Mouse (Mus musculus) limb, embryonic 11.5 days (tissue): Measurements from ENCODE around the gene Eng. TPM values are rescaled to one million over a fixed set of nuclear protein-coding genes. Genes with fewer than 3 reads are reported as not detected.

Experiments
- ATAC-seq: fragments of 200-750 bp; cut with Nextera tagmentation; 2 replicates; pipeline ENCODE4 v1.8.0; 2017; ENCODE audit warnings: low read depth; ENCODE audit not compliant: insufficient number of reproducible peaks, low FRiP score, low TSS enrichment
- DNase-seq: peaks from one replicate; pipeline ENCODE4 v3.0.0-alpha.2; 2015; ENCODE audit warnings: low spot score
- H3K27ac ChIP-seq: fragments of 300-500 bp; sonication (generic); replicated peaks from 2 replicates; pipeline ENCODE4 v1.5.1; 2014; ENCODE audit warnings: low read depth, mild to moderate bottlenecking, low read length
- H3K27me3 ChIP-seq: fragments of 300-500 bp; sonication (generic); 2 replicates; pipeline ENCODE4 v1.6.1; 2014; ENCODE audit warnings: mild to moderate bottlenecking, low read length, mixed read lengths; ENCODE audit not compliant: control insufficient read depth, insufficient read depth
- H3K36me3 ChIP-seq: fragments of 300-500 bp; sonication (generic); 2 replicates; pipeline ENCODE4 v1.6.1; 2014; ENCODE audit warnings: mild to moderate bottlenecking, low read length, moderate library complexity, mixed read lengths; ENCODE audit not compliant: control insufficient read depth, insufficient read depth
- H3K4me1 ChIP-seq: fragments of 300-500 bp; sonication (generic); 2 replicates; pipeline ENCODE4 v1.6.1; 2014; ENCODE audit warnings: low read length, mixed read lengths; ENCODE audit not compliant: control insufficient read depth, insufficient read depth
- H3K4me2 ChIP-seq: fragments of 300-500 bp; sonication (generic); 2 replicates; pipeline ENCODE4 v1.6.1; 2014; ENCODE audit warnings: low read depth, mild to moderate bottlenecking, moderate library complexity; ENCODE audit not compliant: severe bottlenecking
- H3K4me3 ChIP-seq: fragments of 300-500 bp; sonication (generic); 2 replicates; pipeline ENCODE4 v1.5.1; 2014; ENCODE audit warnings: low read depth, low read length
- H3K9ac ChIP-seq: fragments of 300-500 bp; sonication (generic); 2 replicates; pipeline ENCODE4 v1.6.1; 2014; ENCODE audit warnings: mild to moderate bottlenecking, low read length
- H3K9me3 ChIP-seq: fragments of 300-500 bp; sonication (generic); 2 replicates; pipeline ENCODE4 v1.6.1; 2016; ENCODE audit warnings: low read length; ENCODE audit not compliant: control insufficient read depth
- WGBS: fragments of 180-500 bp; shearing (Covaris S2); extraction: QIAGEN DNeasy Blood & Tissue Kit; methylation state at CpG from one replicate; pipeline ENCODE4 v1.1.7; 2014; 5-methylcytosine and 5-hydroxymethylcytosine counted together
- polyA plus RNA-seq: library from polyadenylated mRNA; unstranded; fragments of >200 nt; fragmentation: Nextera tagmentation; extraction: Ambion mirVana; gene quantifications from 2 replicates; pipeline ENCODE4 v1.2.1, GENCODE M21; 2014

The Eng gene
- polyA plus RNA-seq, 1 experiment from 2014 or later, result 19.3 TPM

DNA sequence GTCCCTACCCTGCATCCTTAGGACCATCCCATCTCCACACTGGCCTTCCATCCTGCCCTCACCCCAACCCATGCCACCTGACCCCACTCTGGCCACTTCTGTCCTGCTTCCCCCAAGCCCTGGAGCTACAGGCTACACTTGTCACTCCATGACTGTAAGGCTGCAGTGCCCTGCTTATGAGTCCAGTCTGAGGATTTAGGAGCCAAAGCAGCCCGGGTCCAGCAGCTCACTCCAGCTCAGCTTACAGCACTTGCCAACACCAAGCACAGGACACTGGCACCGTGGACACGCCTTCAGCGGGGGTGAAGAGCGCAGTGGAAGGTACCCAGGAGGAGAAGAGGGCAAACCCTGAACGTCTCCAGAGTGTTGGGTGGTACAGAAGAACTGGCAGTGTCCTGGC is 60.6 kb downstream of the Eng start:
- peaks cover 7% of the 10 kb centered on the region; the same call in 1 of the 2 replicates for H3K4me1 ChIP-seq
- WGBS, result 93% methylated on average over 6 of the region's 6 CpGs
- H3K4me3 ChIP-seq, result no peak overlapping the region
- no peak overlapping the region for H3K4me2 ChIP-seq
- H3K9ac ChIP-seq, result no peak overlapping the region
- peaks cover 41% of the 10 kb centered on the region for H3K36me3 ChIP-seq
- no peaks in the 10 kb centered on the region for H3K27me3 ChIP-seq
- no peak overlapping the region for H3K27ac ChIP-seq
- H3K9me3 ChIP-seq, result no peaks in the 10 kb centered on the region
- ATAC-seq (no peak), DNase-seq (no peak)

DNA sequence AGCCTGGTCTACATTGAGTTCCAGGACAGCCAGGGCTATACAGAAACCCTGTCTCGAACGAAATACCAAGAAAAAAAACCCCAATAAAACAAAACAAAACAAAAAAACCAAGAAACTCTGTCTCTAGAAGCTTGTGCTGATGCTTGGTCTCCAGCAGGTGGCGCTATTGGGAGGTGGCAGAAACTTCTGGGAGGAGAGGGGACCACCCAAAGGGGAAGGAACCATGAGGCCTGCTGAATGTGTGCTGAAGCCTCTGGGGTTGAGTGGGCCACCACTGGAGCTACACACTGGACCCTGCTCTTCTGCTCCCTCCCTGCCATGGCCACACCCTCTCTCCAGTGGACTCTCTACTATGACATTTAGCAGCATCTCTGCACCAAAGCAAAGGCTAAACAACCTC is 62.2 kb downstream of the Eng start:
- peak; percentile 85 for DNase-seq
- no peaks in the 10 kb centered on the region for H3K27me3 ChIP-seq
- peaks cover 7% of the 10 kb centered on the region; the same call in 1 of the 2 replicates for H3K4me1 ChIP-seq
- 48% methylated on average over 3 of the region's 3 CpGs for WGBS
- no peak overlapping the region; the same call in 1 of the 2 replicates for H3K9ac ChIP-seq
- no peaks in the 10 kb centered on the region for H3K9me3 ChIP-seq
- peaks cover 37% of the 10 kb centered on the region for H3K36me3 ChIP-seq
- no peak overlapping the region for H3K4me3 ChIP-seq
- ATAC-seq, result no peak
- no peak overlapping the region for H3K4me2 ChIP-seq
- H3K27ac ChIP-seq, result no peak overlapping the region

DNA sequence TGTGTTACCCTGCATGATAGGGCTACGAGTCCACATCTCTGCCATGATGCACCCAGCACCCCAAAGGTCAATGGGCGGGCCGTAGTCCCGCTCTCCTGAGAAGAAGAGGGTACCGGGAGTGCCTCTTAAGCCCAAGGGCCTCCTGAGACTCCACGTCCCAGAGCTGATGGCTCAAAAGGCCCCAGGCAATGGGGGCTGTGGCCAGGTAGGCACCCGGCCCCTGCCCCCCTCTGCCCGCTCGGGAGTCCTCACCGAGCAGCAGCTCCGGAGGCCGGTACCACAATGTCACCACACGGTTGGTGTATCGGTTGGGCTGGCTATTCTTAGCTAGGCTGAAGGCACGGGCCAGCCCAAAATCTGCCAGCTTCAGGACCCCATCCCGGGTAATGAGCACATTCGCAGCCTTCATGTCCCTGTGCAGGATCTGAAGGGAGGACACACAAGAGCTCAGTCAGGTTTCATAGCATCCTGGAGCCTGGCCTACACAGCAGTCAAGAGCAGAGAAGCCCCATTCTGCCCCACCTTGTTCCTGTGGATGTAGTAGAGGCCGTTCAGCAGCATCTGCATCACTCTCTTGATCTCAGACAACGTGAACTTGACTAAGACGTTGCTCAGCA is 63.2 kb downstream of the Eng start:
- ATAC-seq (no peak), DNase-seq (no peak)
- no peak overlapping the region for H3K9ac ChIP-seq
- peaks cover 13% of the 10 kb centered on the region; the same call in 1 of the 2 replicates for H3K4me1 ChIP-seq
- H3K27me3 ChIP-seq, result no peaks in the 10 kb centered on the region
- no peak overlapping the region for H3K27ac ChIP-seq
- H3K4me3 ChIP-seq, result no peak overlapping the region
- H3K36me3 ChIP-seq, result peaks cover 34% of the 10 kb centered on the region
- H3K4me2 ChIP-seq, result no peak overlapping the region
- no peaks in the 10 kb centered on the region for H3K9me3 ChIP-seq
- 93% methylated on average over 20 of the region's 20 CpGs for WGBS

DNA sequence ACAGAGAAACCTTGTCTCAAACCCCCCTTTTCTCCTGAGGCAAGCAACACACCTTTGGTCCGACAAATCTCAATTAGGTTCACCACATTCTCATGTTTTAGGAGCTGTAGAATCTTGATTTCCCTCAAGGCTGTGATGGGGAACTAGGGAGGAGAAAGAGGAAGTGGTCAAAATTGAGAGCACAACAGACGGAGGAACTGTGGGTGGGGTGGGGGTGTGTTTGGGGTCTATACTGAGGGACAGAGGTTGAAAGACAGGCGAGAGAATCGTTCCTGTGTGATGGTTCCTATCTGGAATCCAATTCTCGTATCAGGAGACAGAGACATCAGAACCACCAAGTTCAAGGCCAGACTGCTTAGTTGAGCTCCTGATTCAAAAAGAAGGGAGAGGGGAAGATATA is 64.0 kb downstream of the Eng start:
- peaks cover 31% of the 10 kb centered on the region for H3K36me3 ChIP-seq
- H3K4me3 ChIP-seq, result no peak overlapping the region
- no peaks in the 10 kb centered on the region for H3K27me3 ChIP-seq
- H3K9me3 ChIP-seq, result no peaks in the 10 kb centered on the region
- ATAC-seq (no peak), DNase-seq (no peak)
- no peak overlapping the region for H3K4me2 ChIP-seq
- no peak overlapping the region for H3K9ac ChIP-seq
- 93% methylated on average over 5 of the region's 5 CpGs for WGBS
- no peak overlapping the region for H3K27ac ChIP-seq
- peaks cover 13% of the 10 kb centered on the region; the same call in 1 of the 2 replicates for H3K4me1 ChIP-seq

DNA sequence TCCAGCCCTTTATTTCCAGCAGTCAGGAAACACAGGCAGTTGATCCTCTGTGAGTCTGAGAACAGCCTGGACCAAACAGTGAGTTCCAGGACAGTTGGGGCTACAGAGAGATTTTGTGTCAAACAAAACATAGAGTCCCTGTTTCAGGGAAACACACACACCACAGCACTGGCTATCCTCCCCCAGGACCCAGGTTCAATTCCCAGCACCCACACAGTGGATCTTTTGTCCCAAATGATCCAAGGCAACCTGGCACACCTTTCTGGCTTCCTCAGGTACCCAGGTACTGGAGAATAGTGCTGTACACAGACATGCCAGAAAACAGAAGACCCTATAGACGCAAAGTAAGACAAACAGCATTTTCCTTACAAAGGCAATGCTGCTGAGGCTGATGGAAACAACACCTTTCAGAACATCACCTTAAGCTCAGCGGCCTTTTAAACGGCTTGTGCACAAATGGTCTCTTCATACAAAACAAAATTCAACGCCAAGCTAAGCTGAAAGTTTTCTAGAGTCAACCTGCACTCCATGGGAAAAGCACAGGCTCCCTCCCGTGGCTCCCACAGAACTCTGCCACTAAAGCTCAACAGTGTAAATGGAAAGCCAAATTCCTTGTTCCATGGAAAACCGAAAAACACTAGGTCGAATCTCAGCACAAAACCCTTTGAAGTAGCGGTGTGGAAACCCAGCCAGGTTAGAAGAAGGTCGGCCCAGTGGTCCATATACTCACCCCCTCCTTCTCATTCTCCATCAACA is 65.1 kb downstream of the Eng start:
- Histone ChIP-seq H3K4me1 (peaks cover 13% of the 10 kb centered on the region; the same call in 1 of the 2 replicates), H3K9ac (peak overlapping the region; percentile 78), H3K36me3 (peaks cover 22% of the 10 kb centered on the region), H3K4me3 (peak overlapping the region; percentile 85), H3K9me3 (no peaks in the 10 kb centered on the region), H3K27me3 (no peaks in the 10 kb centered on the region), H3K27ac (peak overlapping the region; percentile 72), H3K4me2 (peak overlapping the region; percentile 77)
- ATAC-seq, result no peak
- WGBS, result 30% methylated on average over 9 of the region's 9 CpGs
- DNase-seq, result no peak

DNA sequence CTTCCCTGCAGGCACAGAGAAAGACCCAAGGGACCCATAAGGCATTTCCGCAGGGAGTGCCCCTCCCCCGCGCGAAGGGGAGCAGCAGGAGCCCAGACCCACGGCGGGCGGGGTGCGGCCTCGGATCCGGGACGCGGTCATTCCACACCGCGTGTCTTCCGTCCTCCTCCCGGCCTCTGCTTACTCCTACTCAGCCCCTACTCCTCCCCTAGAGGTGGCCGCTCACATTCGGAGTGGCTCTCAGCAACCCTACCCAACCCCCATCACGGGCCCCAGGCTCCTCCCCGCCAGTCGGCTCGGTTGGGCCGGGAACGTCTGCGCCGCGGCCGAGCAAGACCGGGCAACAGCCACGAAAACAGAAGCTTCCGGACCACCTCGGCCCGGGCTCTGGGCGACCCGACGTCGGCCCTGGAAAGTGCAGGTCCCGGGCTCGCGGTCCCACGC is 65.7 kb downstream of the Eng start:
- Histone ChIP-seq H3K27ac (peak overlapping the region; percentile 72), H3K4me3 (peak overlapping the region; percentile 85), H3K9me3 (no peaks in the 10 kb centered on the region; the same call in 1 of the 2 replicates), H3K4me2 (peak overlapping the region; percentile 77), H3K36me3 (peaks cover 17% of the 10 kb centered on the region), H3K4me1 (peaks cover 13% of the 10 kb centered on the region; the same call in 1 of the 2 replicates), H3K9ac (peak overlapping the region; percentile 78), H3K27me3 (no peaks in the 10 kb centered on the region)
- WGBS, result under 1% methylated on average over 41 of the region's 41 CpGs
- ATAC-seq, result peak; percentile 52; the same call in 1 of the 2 replicates
- DNase-seq, result peak; percentile 77

DNA sequence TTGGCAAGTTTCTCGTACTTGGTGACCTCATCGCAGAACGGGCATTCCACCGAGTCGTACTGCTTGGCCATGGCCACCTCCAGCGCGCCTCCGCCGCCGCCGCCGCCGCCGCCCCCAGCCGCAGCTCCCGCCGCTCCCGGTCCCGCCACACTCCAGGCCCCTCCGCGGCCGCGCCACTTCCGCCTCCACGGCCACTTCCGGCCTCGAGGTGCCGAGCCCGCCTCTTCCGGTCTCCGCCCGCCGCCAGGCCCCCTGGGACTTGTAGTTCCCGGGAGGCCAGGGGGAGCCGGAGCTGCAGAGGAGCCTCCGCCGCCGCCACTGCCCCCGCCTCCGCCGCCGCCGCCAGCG is 66.2 kb downstream of the Eng start:
- peaks cover 13% of the 10 kb centered on the region; the same call in 1 of the 2 replicates for H3K4me1 ChIP-seq
- H3K4me2 ChIP-seq, result peak overlapping the region; percentile 77
- peak overlapping the region; percentile 92 for H3K27ac ChIP-seq
- H3K4me3 ChIP-seq, result peak overlapping the region; percentile 85
- H3K9ac ChIP-seq, result peak overlapping the region; percentile 78
- DNase-seq (peak; percentile 98), ATAC-seq (peak; percentile 83)
- peaks cover 17% of the 10 kb centered on the region; the same call in 1 of the 2 replicates for H3K36me3 ChIP-seq
- under 1% methylated on average over 42 of the region's 44 CpGs for WGBS
- no peaks in the 10 kb centered on the region for H3K27me3 ChIP-seq
- no peaks in the 10 kb centered on the region; the same call in 1 of the 2 replicates for H3K9me3 ChIP-seq

DNA sequence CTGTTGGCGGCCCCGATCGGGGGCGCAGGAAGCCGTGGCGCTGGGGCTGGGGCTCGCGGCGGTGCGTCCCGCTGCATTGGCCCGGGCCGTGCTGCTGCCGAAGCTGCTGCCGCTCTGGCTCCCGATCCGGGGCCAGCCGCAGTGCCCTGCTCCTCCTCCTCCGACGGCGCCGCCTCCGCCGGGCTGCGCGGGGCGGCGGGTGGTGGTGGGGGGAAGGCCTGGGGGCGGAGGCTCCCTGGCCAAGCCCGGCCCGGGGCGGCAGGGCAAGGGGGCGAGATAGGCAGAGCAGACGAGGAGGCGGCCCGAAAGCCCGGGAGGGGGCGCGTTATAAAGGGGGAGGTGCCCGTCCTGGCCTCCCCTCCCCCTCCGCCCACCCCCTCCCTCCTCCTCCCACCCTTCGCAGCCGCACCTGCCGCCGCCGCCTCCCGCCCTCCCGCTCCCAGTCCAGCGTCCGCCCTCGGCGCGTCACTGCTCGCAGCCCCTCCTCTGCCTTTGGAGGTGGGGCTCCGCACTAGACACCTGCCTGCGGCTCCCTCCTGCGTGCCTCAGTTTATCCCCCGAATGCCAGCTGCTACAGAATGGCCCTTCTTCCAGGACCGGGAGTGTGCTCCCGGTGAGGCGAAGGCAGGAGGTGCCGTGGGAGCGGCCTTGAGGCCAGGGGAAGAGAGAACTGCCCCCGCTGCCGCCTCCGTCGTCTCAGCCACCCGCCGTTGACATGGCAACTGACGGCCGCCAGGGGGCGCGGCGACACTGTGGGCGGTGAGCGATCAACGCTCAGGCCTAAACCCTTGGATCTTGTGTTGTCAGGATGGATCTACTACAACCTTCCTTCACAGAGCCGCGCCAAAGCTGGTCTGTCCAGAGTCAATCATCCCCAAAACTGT is 66.8 kb downstream of the Eng start, which contains the start of gene Cdk9:
Gene Cdk9 (minus strand): TSS at position 143 of the 884 bp plus-strand sequence.
- peak; percentile 92 for DNase-seq
- H3K9me3 ChIP-seq, result no peaks in the 10 kb centered on the region; the same call in 1 of the 2 replicates
- no peaks in the 10 kb centered on the region for H3K27me3 ChIP-seq
- H3K36me3 ChIP-seq, result peaks cover 15% of the 10 kb centered on the region; the same call in 1 of the 2 replicates
- peak within 1 kb of the TSS; percentile 77 for H3K4me2 ChIP-seq
- H3K4me3 ChIP-seq, result peak within 1 kb of the TSS; percentile 85
- peaks cover 13% of the 10 kb centered on the region; the same call in 1 of the 2 replicates for H3K4me1 ChIP-seq
- peak within 1 kb of the TSS; percentile 92 for H3K27ac ChIP-seq
- peak within 1 kb of the TSS; percentile 78 for H3K9ac ChIP-seq
- peak; percentile 78 for ATAC-seq
- WGBS, result under 1% methylated on average over 48 of the region's 79 CpGs
